Mouse (Mus musculus): ENCODE results near the gene Gm28035.

Gene Gm28035

GRCm38 (mm10) chr2:30309351-30309750, 69.0 kb downstream of the Gm28035 start:
- no peak for DNase-seq

DNA sequence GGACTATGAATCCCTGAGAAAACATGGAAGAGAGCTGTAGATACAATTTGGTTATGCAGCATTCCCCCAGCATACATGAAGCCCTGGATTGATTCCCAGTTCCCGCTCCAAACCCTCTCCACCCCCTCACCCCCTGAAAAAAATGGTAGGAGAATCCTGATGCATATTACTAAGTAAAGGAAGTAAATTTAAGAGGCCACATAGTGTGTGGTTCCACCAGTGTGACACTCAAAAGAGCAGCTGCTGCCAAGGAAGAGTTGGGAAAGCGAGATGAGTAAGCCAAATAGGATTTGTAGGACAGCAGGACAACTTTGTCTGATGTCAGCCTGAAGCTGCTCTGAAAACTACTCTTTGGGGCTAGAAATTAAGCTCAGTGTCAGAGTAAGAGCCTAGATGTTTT, 71.1 kb downstream of the Gm28035 start:
- no peak for DNase-seq

GRCm38 (mm10) chr2:30316136-30316535, 75.8 kb downstream of the Gm28035 start:
- no peak for DNase-seq

DNA sequence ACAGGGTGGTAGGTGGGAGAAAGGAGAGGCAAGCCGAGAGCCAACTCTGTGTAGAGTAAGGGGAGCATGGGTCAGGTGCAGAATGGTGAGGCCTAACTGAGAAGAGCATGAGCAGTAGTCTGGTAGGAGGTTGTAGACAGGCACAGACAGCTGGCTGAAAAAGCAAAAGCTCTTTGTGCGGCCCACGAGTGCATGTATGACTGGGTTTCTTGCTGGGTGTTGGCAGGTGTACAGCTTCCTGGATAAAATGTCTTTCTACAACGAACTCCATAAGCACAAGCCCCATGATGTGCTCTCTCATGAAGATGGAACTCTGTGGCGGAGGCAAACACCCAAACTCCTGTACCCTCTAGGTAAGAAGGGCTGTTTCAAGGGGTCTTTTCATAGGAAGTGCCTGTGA, 76.6 kb downstream of the Gm28035 start:
- DNase-seq: no peak

DNA sequence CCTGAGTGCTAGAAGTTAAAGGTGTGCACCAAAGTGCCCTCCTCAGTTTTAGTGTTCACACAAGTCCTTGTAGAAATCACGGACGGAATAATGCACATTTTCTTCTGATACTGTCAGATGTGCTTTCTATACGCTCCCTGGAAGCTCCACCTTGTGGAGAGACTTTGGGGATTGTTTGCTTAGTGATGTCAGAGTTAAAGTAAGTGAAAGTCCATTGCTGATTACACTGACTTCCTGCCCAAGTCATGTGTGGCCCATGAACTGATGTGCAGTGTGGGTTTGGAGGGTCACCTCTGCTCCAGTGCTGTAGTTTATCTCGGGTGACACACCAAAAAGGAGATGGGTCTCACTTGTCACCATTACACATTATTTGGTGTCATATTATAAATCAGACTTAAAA, 78.9 kb downstream of the Gm28035 start:
- no peak for DNase-seq

GRCm38 (mm10) chr2:30323111-30323510, 82.7 kb downstream of the Gm28035 start:
- no peak for DNase-seq

DNA sequence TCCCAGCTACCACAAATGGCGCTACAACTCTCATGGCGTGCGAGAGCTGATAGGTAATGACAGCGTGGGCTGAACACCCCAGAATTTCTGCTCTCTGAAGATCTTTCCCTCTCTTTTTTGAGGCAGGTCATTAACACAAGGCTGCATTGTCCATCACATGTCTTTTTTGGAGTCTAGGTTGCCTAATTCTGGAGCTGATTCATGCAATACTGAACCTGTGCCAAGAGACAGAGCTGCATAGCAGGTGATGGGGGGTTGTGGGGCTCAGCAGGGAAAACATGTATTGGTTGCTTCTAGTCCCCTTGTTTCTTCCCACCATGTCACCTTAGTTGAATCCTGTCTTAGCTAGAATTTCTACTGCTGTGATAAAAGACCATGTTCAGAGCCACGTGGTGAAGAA, 84.9 kb downstream of the Gm28035 start:
- DNase-seq: no peak

DNA sequence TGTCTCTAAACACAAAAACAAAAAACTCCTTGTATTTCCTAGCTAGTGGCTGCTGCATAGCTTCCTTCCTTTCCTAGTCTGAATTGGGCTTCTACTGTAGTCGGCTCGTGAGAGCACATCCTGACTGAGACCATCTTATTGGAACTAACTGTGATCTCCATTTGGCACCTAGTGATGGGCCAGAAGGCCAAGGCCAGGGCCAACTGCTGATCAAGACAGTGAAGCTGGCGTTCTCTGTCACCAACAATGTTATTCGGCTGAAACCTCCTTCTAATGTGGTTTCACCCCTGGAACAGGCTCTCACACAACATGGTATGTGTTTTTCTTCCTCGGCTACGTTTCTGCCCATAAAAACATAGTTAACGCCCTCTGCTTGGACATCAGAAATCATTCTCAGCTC, 86.9 kb downstream of the Gm28035 start:
- DNase-seq: no peak

- DNase-seq: no peak
Observed at GRCm38 (mm10) chr2:30328791-30329190, 88.4 kb downstream of the Gm28035 start.
